Mouse (Mus musculus): ENCODE results near the gene Nbeal2. TPM values are rescaled to one million over a fixed set of nuclear protein-coding genes. Genes with fewer than 3 reads are reported as not detected.

The Nbeal2 gene
- polyA plus RNA-seq, 1 experiment = 78.9 TPM

GRCm38 (mm10) chr9:110657474-110658078 lies 3.6 kb upstream of the Nbeal2 start:
- DNase-seq (ENCODE audit: low read depth in 1 of 2, low spot score in 2 of 2) = peak in 1 of 2 experiments; percentile 59
- peak overlapping the region; percentile 15; the same call in 1 of the 2 replicates for H3K4me3 ChIP-seq (ENCODE audit: extremely low read depth, insufficient read depth, insufficient read length)
- H3K27ac ChIP-seq (ENCODE audit: insufficient read depth, low read length) = peak overlapping the region; percentile 73
- H3K36me3 ChIP-seq (ENCODE audit: control insufficient read depth, insufficient read depth, low read length) = peaks cover 3% of the 10 kb centered on the region
- peaks cover 31% of the 10 kb centered on the region; the same call in 1 of the 2 replicates for H3K4me1 ChIP-seq (ENCODE audit: control insufficient read depth, insufficient read depth, insufficient read length)
- H3K27me3 ChIP-seq (ENCODE audit: control insufficient read depth, insufficient read depth, low read length) = no peaks in the 10 kb centered on the region
- WGBS = 6% methylated on average over 13 of the region's 13 CpGs
- TF ChIP-seq CTCF (IDR thresholded peaks at IDR 0.05; ENCODE audit: extremely low read depth, insufficient read depth, insufficient read length, insufficient replicate concordance) (no peak), POLR2A (IDR thresholded peaks at IDR 0.05; ENCODE audit: low read depth, low read length) (no peak)

GRCm38 (mm10) chr9:110656249-110657221 lies 2.6 kb upstream of the Nbeal2 start, which contains the start of gene Ccdc12:
Gene Ccdc12, plus strand, starts transcription at chr9:110656503.
- DNase-seq (ENCODE audit: low read depth in 1 of 2, low spot score in 2 of 2) = peak; percentile 91 to 97
- Histone ChIP-seq H3K27ac (ENCODE audit: insufficient read depth, low read length) (peak within 1 kb of the TSS; percentile 97), H3K4me3 (ENCODE audit: extremely low read depth, insufficient read depth, insufficient read length) (peak within 1 kb of the TSS; percentile 80), H3K27me3 (ENCODE audit: control insufficient read depth, insufficient read depth, low read length) (no peaks in the 10 kb centered on the region), H3K36me3 (ENCODE audit: control insufficient read depth, insufficient read depth, low read length) (peaks cover 3% of the 10 kb centered on the region), H3K4me1 (ENCODE audit: control insufficient read depth, insufficient read depth, insufficient read length) (peaks cover 32% of the 10 kb centered on the region; the same call in 1 of the 2 replicates)
- under 1% methylated on average over 52 of the region's 52 CpGs for whole genome bisulfite sequencing
- TF ChIP-seq POLR2A (IDR thresholded peaks at IDR 0.05; ENCODE audit: low read depth, low read length) (peak; percentile 57), CTCF (IDR thresholded peaks at IDR 0.05; ENCODE audit: extremely low read depth, insufficient read depth, insufficient read length, insufficient replicate concordance) (no peak)

GRCm38 (mm10) chr9:110655651-110656007 lies 1.7 kb upstream of the Nbeal2 start:
- TF ChIP-seq POLR2A (IDR thresholded peaks at IDR 0.05; ENCODE audit: low read depth, low read length) (no peak), CTCF (IDR thresholded peaks at IDR 0.05; ENCODE audit: extremely low read depth, insufficient read depth, insufficient read length, insufficient replicate concordance) (no peak)
- 93% methylated on average over 10 of the region's 10 CpGs for WGBS
- no peak for DNase-seq (ENCODE audit: low read depth in 1 of 2, low spot score in 2 of 2)
- peaks cover 28% of the 10 kb centered on the region; the same call in 1 of the 2 replicates for H3K4me1 ChIP-seq (ENCODE audit: control insufficient read depth, insufficient read depth, insufficient read length)
- H3K27me3 ChIP-seq (ENCODE audit: control insufficient read depth, insufficient read depth, low read length) = no peaks in the 10 kb centered on the region
- peak overlapping the region; percentile 60; the same call in 1 of the 2 replicates for H3K27ac ChIP-seq (ENCODE audit: insufficient read depth, low read length)
- H3K36me3 ChIP-seq (ENCODE audit: control insufficient read depth, insufficient read depth, low read length) = peaks cover 3% of the 10 kb centered on the region
- no peak overlapping the region; the same call in 1 of the 2 replicates for H3K4me3 ChIP-seq (ENCODE audit: extremely low read depth, insufficient read depth, insufficient read length)

- no peak overlapping the region for H3K27ac ChIP-seq (ENCODE audit: insufficient read depth, low read length)
- TF ChIP-seq CTCF (IDR thresholded peaks at IDR 0.05; ENCODE audit: extremely low read depth, insufficient read depth, insufficient read length, insufficient replicate concordance) (no peak), POLR2A (IDR thresholded peaks at IDR 0.05; ENCODE audit: low read depth, low read length) (no peak)
- peaks cover 28% of the 10 kb centered on the region; the same call in 1 of the 2 replicates for H3K4me1 ChIP-seq (ENCODE audit: control insufficient read depth, insufficient read depth, insufficient read length)
- no peaks in the 10 kb centered on the region for H3K27me3 ChIP-seq (ENCODE audit: control insufficient read depth, insufficient read depth, low read length)
- 87% methylated on average over 19 of the region's 19 CpGs for WGBS
- no peak overlapping the region for H3K4me3 ChIP-seq (ENCODE audit: extremely low read depth, insufficient read depth, insufficient read length)
- no peak for DNase-seq (ENCODE audit: low read depth in 1 of 2, low spot score in 2 of 2)
- peaks cover 3% of the 10 kb centered on the region for H3K36me3 ChIP-seq (ENCODE audit: control insufficient read depth, insufficient read depth, low read length)
These were observed 1.0 kb upstream of the Nbeal2 start for GRCm38 (mm10) chr9:110654726-110655650.

GRCm38 (mm10) chr9:110652963-110653654 lies 852 bp downstream of the Nbeal2 start:
- DNase-seq (ENCODE audit: low read depth in 1 of 2, low spot score in 2 of 2) = no peak
- H3K36me3 ChIP-seq (ENCODE audit: control insufficient read depth, insufficient read depth, low read length) = no peaks in the 10 kb centered on the region
- 5% methylated on average over 14 of the region's 14 CpGs for WGBS
- H3K27me3 ChIP-seq (ENCODE audit: control insufficient read depth, insufficient read depth, low read length) = no peaks in the 10 kb centered on the region
- peak overlapping the region; percentile 73 for H3K27ac ChIP-seq (ENCODE audit: insufficient read depth, low read length)
- H3K4me1 ChIP-seq (ENCODE audit: control insufficient read depth, insufficient read depth, insufficient read length) = peaks cover 23% of the 10 kb centered on the region; the same call in 1 of the 2 replicates
- TF ChIP-seq CTCF (IDR thresholded peaks at IDR 0.05; ENCODE audit: extremely low read depth, insufficient read depth, insufficient read length, insufficient replicate concordance) (no peak), POLR2A (IDR thresholded peaks at IDR 0.05; ENCODE audit: low read depth, low read length) (no peak)
- peak overlapping the region; percentile 80 for H3K4me3 ChIP-seq (ENCODE audit: extremely low read depth, insufficient read depth, insufficient read length)
